Mouse (Mus musculus): ENCODE results near the gene Mab21l1.

GRCm38 (mm10) chr3:55733665-55734064 is 48.6 kb upstream of the Mab21l1 start:
- TF ChIP-seq POLR2A (IDR thresholded peaks at IDR 0.05; ENCODE audit: control insufficient read depth, extremely low read depth, insufficient read depth, low read length, poor library complexity) (no peak), CTCF (IDR thresholded peaks at IDR 0.05; ENCODE audit: borderline replicate concordance, control insufficient read depth, extremely low read depth, insufficient read depth, low read length, poor library complexity) (no peak)

All from thymus, adult 2 months (tissue).